Mouse (Mus musculus): ENCODE data around the gene Taok2. TPM values are rescaled to one million over a fixed set of nuclear protein-coding genes. Genes with fewer than 3 reads are reported as not detected.

Taok2 gene
- polyA plus RNA-seq, 1 experiment from 2014 or later = 11.5 TPM

DNA sequence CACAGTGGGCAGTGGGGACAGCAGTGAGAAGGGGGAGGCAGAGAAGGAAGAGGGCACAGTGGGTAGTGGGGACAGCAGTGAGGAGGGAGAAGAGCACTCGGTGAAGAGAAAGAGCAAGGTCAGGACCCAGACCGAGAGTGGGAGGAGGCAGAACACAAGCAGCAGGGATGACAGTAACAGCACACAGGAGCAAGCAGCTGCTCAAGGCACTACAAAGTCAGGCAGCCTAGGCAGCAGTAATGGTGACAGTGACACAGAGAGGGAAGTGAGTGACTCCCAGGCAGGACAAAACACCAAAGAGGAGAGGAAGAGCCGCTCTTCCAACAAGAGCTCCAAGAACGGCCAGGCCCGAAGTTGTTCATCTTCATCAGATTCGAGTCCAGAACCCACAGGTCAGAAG lies 20.7 kb downstream of the Taok2 start:
- 67% methylated on average over 6 of the region's 6 CpGs for WGBS
- Histone ChIP-seq H3K27ac (ENCODE audit: low read depth, low read length) (no peak overlapping the region), H3K4me1 (replicated peaks; ENCODE audit: control insufficient read depth, insufficient read depth, low read length) (peaks cover 5% of the 10 kb centered on the region; the same call in 1 of the 2 replicates), H3K4me3 (ENCODE audit: low read depth, low read length) (no peak overlapping the region), H3K27me3 (replicated peaks; ENCODE audit: control insufficient read depth, insufficient read depth, low read length) (no peaks in the 10 kb centered on the region), H3K9me3 (ENCODE audit: control insufficient read depth) (no peaks in the 10 kb centered on the region), H3K9ac (ENCODE audit: low read depth, low read length) (no peak overlapping the region), H3K4me2 (replicated peaks; ENCODE audit: low read depth) (peak overlapping the region; percentile 80; the same call in 1 of the 2 replicates), H3K36me3 (ENCODE audit: control insufficient read depth, insufficient read depth) (peaks cover 45% of the 10 kb centered on the region)
- no peak for TF ChIP-seq CTCF (IDR thresholded peaks at IDR 0.05; ENCODE audit: low read depth)
- ATAC-seq = no peak

DNA sequence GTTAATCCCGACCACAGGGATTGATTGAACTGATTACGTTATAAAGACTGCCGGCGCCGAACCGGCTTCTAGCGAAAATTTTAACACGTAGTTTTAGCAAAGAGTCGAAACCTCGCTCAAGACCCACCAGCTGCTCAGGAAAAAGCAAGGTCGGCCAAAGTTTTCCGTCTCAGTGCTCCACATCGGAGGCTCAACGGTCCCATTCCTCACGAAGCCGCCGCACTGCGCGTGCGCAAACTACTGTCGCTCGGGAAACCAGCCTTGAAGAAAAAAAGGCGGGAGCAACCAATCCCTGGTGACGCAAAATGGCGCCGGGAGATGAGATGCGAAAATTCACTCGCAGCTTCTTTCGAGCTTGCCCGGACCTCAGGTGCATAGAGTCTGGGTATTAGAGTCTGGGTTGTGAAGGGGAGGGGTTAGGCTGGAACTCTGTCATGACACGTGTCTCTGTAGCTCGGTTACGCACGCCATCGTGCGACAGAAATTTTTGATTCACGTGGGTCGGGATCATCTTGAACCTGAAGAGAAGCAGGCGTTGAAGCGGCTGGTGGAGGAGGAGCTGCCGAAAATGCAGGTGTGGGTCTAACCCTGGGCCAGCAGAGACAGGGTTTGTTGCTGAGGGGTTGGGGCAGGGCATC lies 22.2 kb downstream of the Taok2 start, which contains the start of gene Ino80e:
TSS of gene Ino80e (minus strand) at position 231 of the 638 bp plus-strand sequence.
- under 1% methylated on average over 41 of the region's 41 CpGs for WGBS
- TF ChIP-seq CTCF (IDR thresholded peaks at IDR 0.05; ENCODE audit: low read depth) = peak; percentile 26; the same call in 1 of the 2 replicates
- Histone ChIP-seq H3K36me3 (ENCODE audit: control insufficient read depth, insufficient read depth) (peaks cover 45% of the 10 kb centered on the region), H3K9me3 (ENCODE audit: control insufficient read depth) (no peaks in the 10 kb centered on the region), H3K27ac (ENCODE audit: low read depth, low read length) (peak within 1 kb of the TSS; percentile 42; the same call in 1 of the 2 replicates), H3K4me3 (ENCODE audit: low read depth, low read length) (peak within 1 kb of the TSS; percentile 55), H3K4me2 (replicated peaks; ENCODE audit: low read depth) (peak within 1 kb of the TSS; percentile 80), H3K27me3 (replicated peaks; ENCODE audit: control insufficient read depth, insufficient read depth, low read length) (no peaks in the 10 kb centered on the region), H3K4me1 (replicated peaks; ENCODE audit: control insufficient read depth, insufficient read depth, low read length) (peaks cover 5% of the 10 kb centered on the region; the same call in 1 of the 2 replicates), H3K9ac (ENCODE audit: low read depth, low read length) (peak within 1 kb of the TSS; percentile 49)
- peak; percentile 79 for ATAC-seq

DNA sequence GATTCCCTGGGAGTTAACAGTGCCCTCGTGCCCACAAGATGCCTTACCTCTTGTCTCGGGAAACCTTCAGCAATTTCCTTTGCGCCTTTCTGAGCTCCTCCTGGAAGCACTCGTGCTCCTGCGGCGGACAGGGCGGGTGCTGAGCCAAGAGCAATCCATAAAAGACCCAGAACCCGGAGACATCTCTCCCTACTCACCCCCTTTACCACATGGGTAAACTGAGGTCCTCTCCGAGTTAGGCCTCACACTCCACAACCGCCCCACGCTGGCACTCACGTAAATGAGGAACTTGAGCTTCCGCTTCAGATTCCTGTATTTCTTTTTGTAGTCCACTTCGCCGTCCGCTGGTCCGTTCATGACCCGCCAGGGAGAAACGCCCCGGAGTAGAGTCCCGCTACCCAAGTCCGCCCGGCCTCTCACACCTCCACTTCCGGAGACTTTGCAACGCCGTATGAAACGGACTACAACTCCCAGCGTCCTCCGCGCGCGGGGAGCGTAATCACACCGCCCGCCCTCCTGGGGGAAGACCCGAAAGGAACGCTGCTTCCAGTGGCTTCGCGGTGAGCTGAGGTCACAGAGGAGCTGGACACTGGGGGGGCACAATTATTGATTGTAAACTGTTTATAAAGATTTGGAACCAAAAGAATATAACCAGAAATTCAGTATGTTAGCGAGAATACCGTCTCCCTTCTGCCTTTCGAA lies 22.9 kb downstream of the Taok2 start, which contains the start of gene Hirip3:
TSS of gene Hirip3 (plus strand) at position 544 of the 702 bp plus-strand sequence.
- peak; percentile 91 for ATAC-seq

DNA sequence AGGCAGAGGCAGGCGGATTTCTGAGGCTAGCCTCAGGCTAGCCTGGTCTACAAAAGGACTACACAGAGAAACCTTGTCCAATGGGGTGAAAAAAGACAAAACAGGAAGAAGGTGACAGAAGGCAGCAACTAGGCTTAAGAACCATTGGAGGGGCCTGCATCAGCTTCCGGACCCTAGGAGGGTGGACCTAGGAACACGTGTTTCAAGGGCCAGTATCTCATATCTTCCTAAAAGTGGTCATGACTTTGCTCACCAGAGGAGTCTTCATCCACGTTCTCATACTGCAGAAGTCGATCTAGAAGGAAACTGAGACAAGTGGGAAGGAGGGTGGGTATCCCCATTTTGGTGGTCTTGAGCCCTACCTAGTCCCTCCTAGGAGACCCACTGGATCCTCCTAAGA lies 23.5 kb downstream of the Taok2 start:
- WGBS = 71% methylated on average over 5 of the region's 5 CpGs
- Histone ChIP-seq H3K9me3 (ENCODE audit: control insufficient read depth) (no peaks in the 10 kb centered on the region), H3K4me2 (replicated peaks; ENCODE audit: low read depth) (peak overlapping the region; percentile 80), H3K9ac (ENCODE audit: low read depth, low read length) (peak overlapping the region; percentile 49), H3K4me3 (ENCODE audit: low read depth, low read length) (peak overlapping the region; percentile 55), H3K27me3 (replicated peaks; ENCODE audit: control insufficient read depth, insufficient read depth, low read length) (no peaks in the 10 kb centered on the region), H3K36me3 (ENCODE audit: control insufficient read depth, insufficient read depth) (peaks cover 44% of the 10 kb centered on the region), H3K4me1 (replicated peaks; ENCODE audit: control insufficient read depth, insufficient read depth, low read length) (peaks cover 5% of the 10 kb centered on the region; the same call in 1 of the 2 replicates), H3K27ac (ENCODE audit: low read depth, low read length) (no peak overlapping the region)
- TF ChIP-seq CTCF (IDR thresholded peaks at IDR 0.05; ENCODE audit: low read depth) = no peak
- no peak for ATAC-seq

More for the DNA sequence above, 22.9 kb downstream of the Taok2 start, which contains the start of gene Hirip3:
- Histone ChIP-seq H3K27ac (ENCODE audit: low read depth, low read length) (peak within 1 kb of the TSS; percentile 42; the same call in 1 of the 2 replicates), H3K4me3 (ENCODE audit: low read depth, low read length) (peak within 1 kb of the TSS; percentile 55), H3K9me3 (ENCODE audit: control insufficient read depth) (no peaks in the 10 kb centered on the region), H3K27me3 (replicated peaks; ENCODE audit: control insufficient read depth, insufficient read depth, low read length) (no peaks in the 10 kb centered on the region), H3K36me3 (ENCODE audit: control insufficient read depth, insufficient read depth) (peaks cover 45% of the 10 kb centered on the region), H3K4me2 (replicated peaks; ENCODE audit: low read depth) (peak within 1 kb of the TSS; percentile 80), H3K4me1 (replicated peaks; ENCODE audit: control insufficient read depth, insufficient read depth, low read length) (peaks cover 5% of the 10 kb centered on the region; the same call in 1 of the 2 replicates), H3K9ac (ENCODE audit: low read depth, low read length) (peak within 1 kb of the TSS; percentile 49)
- WGBS = under 1% methylated on average over 42 of the region's 42 CpGs
- TF ChIP-seq CTCF (IDR thresholded peaks at IDR 0.05; ENCODE audit: low read depth) = peak; percentile 2; the same call in 1 of the 2 replicates

DNA sequence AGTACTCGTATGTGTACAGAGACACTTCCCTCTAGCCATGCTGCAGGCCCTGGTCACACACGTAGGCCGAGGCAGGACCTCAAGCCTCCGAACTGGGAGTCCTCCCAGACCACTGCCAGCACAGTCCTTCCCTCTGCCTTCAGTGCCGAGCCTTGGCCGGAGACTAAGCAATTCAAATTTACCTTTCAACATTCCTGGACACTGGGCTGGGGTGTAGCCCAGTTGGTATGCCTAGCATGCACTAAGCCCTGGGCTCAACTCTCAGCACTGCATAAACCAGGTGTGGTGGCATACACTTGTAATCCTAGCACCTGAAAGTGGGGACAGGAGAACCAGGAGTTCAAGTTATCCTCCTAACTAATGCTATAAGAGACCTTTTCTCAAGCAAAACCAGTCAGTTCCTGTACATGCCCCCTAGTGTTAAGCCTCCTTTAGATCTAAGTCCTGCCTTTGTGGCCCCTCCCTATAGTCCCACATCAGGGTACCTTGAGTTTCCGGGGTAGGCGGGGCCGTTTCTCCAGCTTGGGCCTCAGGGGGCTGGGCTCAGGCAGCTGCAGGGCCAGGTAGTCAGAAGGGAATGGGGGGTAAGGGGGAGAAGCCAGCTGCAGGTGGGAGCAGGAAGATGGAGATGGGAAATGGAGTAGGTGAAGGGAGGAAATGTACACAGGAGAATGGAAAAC lies 27.6 kb downstream of the Taok2 start:
- peak; percentile 10; the same call in 1 of the 2 replicates for TF ChIP-seq CTCF (IDR thresholded peaks at IDR 0.05; ENCODE audit: low read depth)
- Histone ChIP-seq H3K4me1 (replicated peaks; ENCODE audit: control insufficient read depth, insufficient read depth, low read length) (peaks cover 5% of the 10 kb centered on the region; the same call in 1 of the 2 replicates), H3K4me2 (replicated peaks; ENCODE audit: low read depth) (no peak overlapping the region), H3K27ac (ENCODE audit: low read depth, low read length) (no peak overlapping the region), H3K9me3 (ENCODE audit: control insufficient read depth) (no peaks in the 10 kb centered on the region), H3K9ac (ENCODE audit: low read depth, low read length) (no peak overlapping the region), H3K36me3 (ENCODE audit: control insufficient read depth, insufficient read depth) (peaks cover 72% of the 10 kb centered on the region; the same call in 1 of the 2 replicates), H3K27me3 (replicated peaks; ENCODE audit: control insufficient read depth, insufficient read depth, low read length) (no peaks in the 10 kb centered on the region), H3K4me3 (ENCODE audit: low read depth, low read length) (no peak overlapping the region)
- WGBS = 61% methylated on average over 9 of the region's 9 CpGs
- ATAC-seq = no peak
